ENCODE assay signal across 20 mouse cellular contexts in genomic region chr1:133215360-133215700, GRCm38 (mm10). TPM values are rescaled to one million over a fixed set of nuclear protein-coding genes. Genes with fewer than 3 reads are reported as not detected.
A peak's percentile ranks its signal among the peaks of the same experiment; 100 is the strongest.
DNase-seq lines count a peak whose midpoint lies in the region; ATAC-seq and TF ChIP-seq lines count a peak whose summit lies in the region.
"Had no signal": no experiment of that assay in that cellular context is flagged by ENCODE, and none has a peak within 500 bp of the region (broad histone marks: within the 10 kb centered on the region; RNA-seq: fewer than 3 reads in every experiment).

No protein-coding gene starts in this region.

- WGBS in forebrain, embryonic 11.5 days = 72% methylated on average over 3 of the region's 3 CpGs
- 78% methylated on average over 3 of the region's 3 CpGs for WGBS in forebrain, postnatal 0 days
- 77% methylated on average over 3 of the region's 3 CpGs for WGBS in midbrain, embryonic 10.5 days
- WGBS in midbrain, embryonic 15.5 days = 52% methylated on average over 3 of the region's 3 CpGs
- WGBS in hindbrain, embryonic 11.5 days = 73% methylated on average over 3 of the region's 3 CpGs
- WGBS in midbrain, embryonic 13.5 days = 55% methylated on average over 3 of the region's 3 CpGs
- WGBS in kidney, embryonic 14.5 days = 81% methylated on average over 3 of the region's 3 CpGs

- no peak overlapping the region for H3K4me3 ChIP-seq in forebrain, embryonic 11.5 days (ENCODE audit: low read depth, low read length)
- no peak overlapping the region for H3K4me3 ChIP-seq in forebrain, postnatal 0 days (ENCODE audit: low read depth, low read length)
- no peak overlapping the region for H3K4me3 ChIP-seq in midbrain, embryonic 10.5 days
- H3K4me3 ChIP-seq in midbrain, embryonic 15.5 days = no peak overlapping the region
- H3K4me3 ChIP-seq in hindbrain, embryonic 11.5 days (ENCODE audit: low read depth, low read length) = no peak overlapping the region
- H3K4me3 ChIP-seq in midbrain, embryonic 13.5 days (replicated peaks) = no peak overlapping the region
- H3K4me3 ChIP-seq in kidney, embryonic 14.5 days (ENCODE audit: low read length) = no peak overlapping the region
- H3K4me3 ChIP-seq: embryonic facial prominence, embryonic 15.5 days; gastrocnemius, adult 2 months; kidney, embryonic 15.5 days; limb, embryonic 13.5 days; myocyte had no signal

- peaks cover 9% of the 10 kb centered on the region for H3K4me1 ChIP-seq in forebrain, embryonic 11.5 days (replicated peaks; ENCODE audit: control insufficient read depth, insufficient read depth, low read length)
- H3K4me1 ChIP-seq in forebrain, postnatal 0 days (ENCODE audit: insufficient read depth) = peaks cover 4% of the 10 kb centered on the region; the same call in 1 of the 2 replicates
- peaks cover 90% of the 10 kb centered on the region for H3K4me1 ChIP-seq in midbrain, embryonic 10.5 days
- peaks cover 48% of the 10 kb centered on the region for H3K4me1 ChIP-seq in midbrain, embryonic 15.5 days
- H3K4me1 ChIP-seq in hindbrain, embryonic 11.5 days (replicated peaks; ENCODE audit: control insufficient read depth, insufficient read depth, low read length) = peaks cover 12% of the 10 kb centered on the region
- peaks cover 79% of the 10 kb centered on the region for H3K4me1 ChIP-seq in midbrain, embryonic 13.5 days (replicated peaks)
- no peaks in the 10 kb centered on the region; the same call in 1 of the 2 replicates for H3K4me1 ChIP-seq in kidney, embryonic 14.5 days (ENCODE audit: control insufficient read depth, insufficient read depth, low read length)

- peak; percentile 53; the same call in 1 of the 2 replicates for ATAC-seq in forebrain, embryonic 11.5 days (replicated peaks; ENCODE audit: low FRiP score)
- no peak for ATAC-seq in forebrain, postnatal 0 days
- no peak for ATAC-seq in midbrain, embryonic 15.5 days (replicated peaks)
- ATAC-seq in hindbrain, embryonic 11.5 days (ENCODE audit: low FRiP score) = no peak
- ATAC-seq in midbrain, embryonic 13.5 days = peak; percentile 53
- no peak for ATAC-seq in kidney, embryonic 14.5 days (ENCODE audit: low FRiP score, low TSS enrichment)

- H3K9me3 ChIP-seq in forebrain, embryonic 11.5 days (ENCODE audit: control insufficient read depth, low read length) = no peaks in the 10 kb centered on the region
- H3K9me3 ChIP-seq in forebrain, postnatal 0 days (ENCODE audit: low read length) = no peaks in the 10 kb centered on the region
- no peaks in the 10 kb centered on the region for H3K9me3 ChIP-seq in midbrain, embryonic 10.5 days (replicated peaks)
- no peaks in the 10 kb centered on the region for H3K9me3 ChIP-seq in midbrain, embryonic 15.5 days
- no peaks in the 10 kb centered on the region for H3K9me3 ChIP-seq in hindbrain, embryonic 11.5 days (ENCODE audit: control insufficient read depth, low read length)
- no peaks in the 10 kb centered on the region for H3K9me3 ChIP-seq in midbrain, embryonic 13.5 days
- H3K9me3 ChIP-seq in kidney, embryonic 14.5 days (ENCODE audit: control insufficient read depth, low read length) = no peaks in the 10 kb centered on the region
- H3K9me3 ChIP-seq: embryonic facial prominence, embryonic 15.5 days; kidney, embryonic 15.5 days; limb, embryonic 13.5 days had no signal

- DNase-seq in forebrain, embryonic 11.5 days (ENCODE audit: low spot score) = no peak
- DNase-seq in forebrain, postnatal 0 days = no peak
- DNase-seq in midbrain, embryonic 10.5 days (ENCODE audit: low spot score) = peak; percentile 39
- no peak for DNase-seq in hindbrain, embryonic 11.5 days (ENCODE audit: low spot score)
- DNase-seq in natural killer cell, adult 2 months (ENCODE audit: low spot score in 2 of 2) = no peak
- DNase-seq: adrenal gland, postnatal 10 days; cerebellum, adult 2 months; heart, adult 11 months; lung, postnatal 10 days; spleen, adult 18-20 months; thymus, adult 18-20 months had no signal

- TF ChIP-seq CTCF in forebrain, postnatal 0 days (IDR thresholded peaks at IDR 0.05; ENCODE audit: low read depth) = no peak

- no peaks in the 10 kb centered on the region for H3K36me3 ChIP-seq in forebrain, embryonic 11.5 days (ENCODE audit: control insufficient read depth, insufficient read depth, low read length)
- H3K36me3 ChIP-seq in forebrain, postnatal 0 days (ENCODE audit: insufficient read depth) = no peaks in the 10 kb centered on the region
- 0 out of 2 replicates have a peak, but pooled peaks cover 9% of the 10 kb centered on the region for H3K36me3 ChIP-seq in midbrain, embryonic 10.5 days
- no peaks in the 10 kb centered on the region for H3K36me3 ChIP-seq in midbrain, embryonic 15.5 days (replicated peaks)
- no peaks in the 10 kb centered on the region for H3K36me3 ChIP-seq in hindbrain, embryonic 11.5 days (ENCODE audit: control insufficient read depth, insufficient read depth, low read length)
- H3K36me3 ChIP-seq in midbrain, embryonic 13.5 days = no peaks in the 10 kb centered on the region
- no peaks in the 10 kb centered on the region for H3K36me3 ChIP-seq in kidney, embryonic 14.5 days (ENCODE audit: control insufficient read depth, insufficient read depth, low read length)
- H3K36me3 ChIP-seq: embryonic facial prominence, embryonic 15.5 days; kidney, embryonic 15.5 days; limb, embryonic 13.5 days had no signal

- no peak overlapping the region for H3K4me2 ChIP-seq in forebrain, embryonic 11.5 days (ENCODE audit: low read depth, low read length, severe bottlenecking)
- H3K4me2 ChIP-seq in forebrain, postnatal 0 days (ENCODE audit: low read depth) = no peak overlapping the region
- H3K4me2 ChIP-seq in midbrain, embryonic 15.5 days = no peak overlapping the region
- H3K4me2 ChIP-seq in hindbrain, embryonic 11.5 days (replicated peaks; ENCODE audit: low read depth, low read length) = no peak overlapping the region
- H3K4me2 ChIP-seq in midbrain, embryonic 13.5 days (replicated peaks) = no peak overlapping the region
- no peak overlapping the region for H3K4me2 ChIP-seq in kidney, embryonic 14.5 days (replicated peaks; ENCODE audit: low read depth, low read length)
- H3K4me2 ChIP-seq: embryonic facial prominence, embryonic 15.5 days; kidney, embryonic 15.5 days; limb, embryonic 13.5 days had no signal

- H3K27me3 ChIP-seq in forebrain, embryonic 11.5 days (ENCODE audit: control insufficient read depth, insufficient read depth, low read length) = no peaks in the 10 kb centered on the region
- no peaks in the 10 kb centered on the region for H3K27me3 ChIP-seq in forebrain, postnatal 0 days (ENCODE audit: insufficient read depth, low read length)
- no peaks in the 10 kb centered on the region for H3K27me3 ChIP-seq in midbrain, embryonic 10.5 days (ENCODE audit: low read depth, poor library complexity, severe bottlenecking)
- H3K27me3 ChIP-seq in midbrain, embryonic 15.5 days (replicated peaks) = no peaks in the 10 kb centered on the region
- H3K27me3 ChIP-seq in hindbrain, embryonic 11.5 days (ENCODE audit: control insufficient read depth, insufficient read depth, low read length) = no peaks in the 10 kb centered on the region; the same call in 1 of the 2 replicates
- H3K27me3 ChIP-seq in midbrain, embryonic 13.5 days = no peaks in the 10 kb centered on the region
- no peaks in the 10 kb centered on the region for H3K27me3 ChIP-seq in kidney, embryonic 14.5 days (ENCODE audit: control insufficient read depth, insufficient read depth, low read length)

- H3K27ac ChIP-seq in forebrain, embryonic 11.5 days (ENCODE audit: low read depth, low read length) = no peak overlapping the region
- H3K27ac ChIP-seq in forebrain, postnatal 0 days (ENCODE audit: low read depth, low read length) = no peak overlapping the region
- peak overlapping the region; percentile 78 for H3K27ac ChIP-seq in midbrain, embryonic 10.5 days (replicated peaks)
- H3K27ac ChIP-seq in midbrain, embryonic 15.5 days = no peak overlapping the region
- peak overlapping the region; percentile 40; the same call in 1 of the 2 replicates for H3K27ac ChIP-seq in hindbrain, embryonic 11.5 days (ENCODE audit: low read depth, low read length)
- H3K27ac ChIP-seq in midbrain, embryonic 13.5 days = peak overlapping the region; percentile 79
- no peak overlapping the region for H3K27ac ChIP-seq in kidney, embryonic 14.5 days (ENCODE audit: low read depth, low read length)
- H3K27ac ChIP-seq: embryonic facial prominence, embryonic 15.5 days; gastrocnemius, adult 2 months; kidney, embryonic 15.5 days; limb, embryonic 13.5 days; liver, embryonic 14.5 days had no signal

- 0 out of 2 replicates have a peak overlapping the region, but pooled peaks have one; percentile 1 for H3K9ac ChIP-seq in forebrain, embryonic 11.5 days (ENCODE audit: low read length)
- no peak overlapping the region for H3K9ac ChIP-seq in forebrain, postnatal 0 days
- no peak overlapping the region for H3K9ac ChIP-seq in midbrain, embryonic 15.5 days
- H3K9ac ChIP-seq in hindbrain, embryonic 11.5 days (ENCODE audit: low read depth, low read length) = 0 out of 2 replicates have a peak overlapping the region, but pooled peaks have one; percentile 17
- 0 out of 2 replicates have a peak overlapping the region, but pooled peaks have one; percentile 51 for H3K9ac ChIP-seq in midbrain, embryonic 13.5 days (replicated peaks)
- no peak overlapping the region for H3K9ac ChIP-seq in kidney, embryonic 14.5 days (ENCODE audit: low read depth, low read length)
- H3K9ac ChIP-seq: embryonic facial prominence, embryonic 15.5 days; kidney, embryonic 15.5 days; limb, embryonic 13.5 days; liver, embryonic 14.5 days had no signal

RNA-seq across cellular contexts. Expression of gene Plekha6, which starts 51.3 kb away (rescaled TPM):
- 16.2 and 18.8 TPM in 2 replicates for polyA plus RNA-seq in forebrain, embryonic 11.5 days (2014; fragmentation: Nextera tagmentation; extraction: Ambion mirVana)
- total RNA-seq in forebrain, postnatal 0 days (2014; rRNA removed) = 23.2 and 28.6 TPM in 2 replicates
- 3.4 and 5.7 TPM in 2 replicates for polyA plus RNA-seq in forebrain, postnatal 0 days (2015; fragmentation: Nextera tagmentation; extraction: Ambion mirVana)
- polyA plus RNA-seq in midbrain, embryonic 10.5 days (2016; fragmentation: Nextera tagmentation; extraction: Ambion mirVana) = 12.5 and 15.7 TPM in 2 replicates
- polyA plus RNA-seq in midbrain, embryonic 15.5 days (2015; fragmentation: Nextera tagmentation; extraction: Ambion mirVana) = 21.4 and 23.4 TPM in 2 replicates
- 14.6 and 22.1 TPM in 2 replicates for polyA plus RNA-seq in hindbrain, embryonic 11.5 days (2014; fragmentation: Nextera tagmentation; extraction: Ambion mirVana)
- polyA plus RNA-seq in midbrain, embryonic 13.5 days (2015; fragmentation: Nextera tagmentation; extraction: Ambion mirVana) = 25.4 and 28.5 TPM in 2 replicates
- polyA plus RNA-seq in kidney, embryonic 14.5 days (2014; fragmentation: Nextera tagmentation; extraction: Ambion mirVana) = 3.3 and 6.1 TPM in 2 replicates

Comparison
In these comparisons a context has a peak if more than half of its experiments do, and no peak if none do; other contexts are left out.
1. ATAC-seq: peak in forebrain, embryonic 11.5 days (single experiment) and midbrain, embryonic 13.5 days (single experiment); none in forebrain, postnatal 0 days (single experiment), midbrain, embryonic 15.5 days (single experiment), hindbrain, embryonic 11.5 days (single experiment) and kidney, embryonic 14.5 days (single experiment).
2. H3K27ac ChIP-seq: peak in midbrain, embryonic 10.5 days (single experiment), hindbrain, embryonic 11.5 days (single experiment) and midbrain, embryonic 13.5 days (single experiment); none in forebrain, embryonic 11.5 days (single experiment), forebrain, postnatal 0 days (single experiment), midbrain, embryonic 15.5 days (single experiment) and kidney, embryonic 14.5 days (single experiment).
3. H3K9ac ChIP-seq: peak in forebrain, embryonic 11.5 days (single experiment), hindbrain, embryonic 11.5 days (single experiment) and midbrain, embryonic 13.5 days (single experiment); none in forebrain, postnatal 0 days (single experiment), midbrain, embryonic 15.5 days (single experiment) and kidney, embryonic 14.5 days (single experiment).